Mouse (Mus musculus) NIH3T3 (cell line): ENCODE data around the gene Aanat.
"Not testable (repeated sequence)": the region's sequence is repeated elsewhere in the genome, so short reads cannot be mapped to it uniquely, and the experiment has no call there.

Experiments used
- DNase-seq: peaks from one replicate; pipeline ENCODE4 v3.0.0-alpha.2; 2012; ENCODE audit warnings: low read depth

Gene Aanat

GRCm38 (mm10) chr11:116611168-116611567, 24.9 kb downstream of the Aanat start:
- not testable (repeated sequence) for DNase-seq

DNA sequence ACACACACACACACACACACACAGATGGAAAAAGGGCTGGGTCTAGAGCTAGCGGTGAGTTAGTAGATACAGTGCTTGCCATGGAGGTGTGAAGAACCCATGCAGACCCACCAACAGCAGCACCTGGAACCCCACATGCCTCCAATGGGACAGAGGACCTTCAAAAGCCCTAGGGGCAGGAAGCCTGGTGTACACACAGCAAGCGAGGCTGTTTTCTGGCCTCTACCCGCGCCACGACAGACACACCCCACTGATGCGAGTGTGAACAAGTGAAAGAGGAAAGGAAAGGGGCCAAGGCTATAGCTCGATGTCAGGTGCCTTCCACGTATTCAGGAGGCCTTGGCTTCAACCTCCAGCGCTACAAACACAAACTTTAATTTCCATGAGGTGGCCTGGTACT, 25.7 kb downstream of the Aanat start:
- DNase-seq = no peak

GRCm38 (mm10) chr11:116612554-116612953, 26.3 kb downstream of the Aanat start:
- no peak for DNase-seq

DNA sequence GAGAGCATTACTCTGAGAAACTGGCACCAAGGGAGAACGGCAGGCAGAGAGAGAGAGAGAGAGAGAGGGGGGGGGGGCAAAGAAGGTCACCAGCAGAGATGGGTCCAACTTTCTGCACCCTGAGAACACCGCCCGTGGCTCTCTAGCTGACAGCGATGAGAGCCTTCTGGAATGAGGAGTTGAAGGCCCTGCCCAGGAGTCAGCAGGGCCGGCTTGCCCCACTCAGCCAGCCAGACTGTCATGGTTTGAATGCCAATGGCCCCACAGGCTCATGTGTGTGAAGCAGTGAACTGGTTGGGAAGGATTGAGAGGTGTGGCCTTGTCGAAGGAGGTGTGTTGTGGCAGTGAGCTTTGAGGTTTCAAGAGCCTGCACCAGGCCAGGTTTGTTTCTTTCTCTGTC, 27.0 kb downstream of the Aanat start:
- no peak for DNase-seq

DNA sequence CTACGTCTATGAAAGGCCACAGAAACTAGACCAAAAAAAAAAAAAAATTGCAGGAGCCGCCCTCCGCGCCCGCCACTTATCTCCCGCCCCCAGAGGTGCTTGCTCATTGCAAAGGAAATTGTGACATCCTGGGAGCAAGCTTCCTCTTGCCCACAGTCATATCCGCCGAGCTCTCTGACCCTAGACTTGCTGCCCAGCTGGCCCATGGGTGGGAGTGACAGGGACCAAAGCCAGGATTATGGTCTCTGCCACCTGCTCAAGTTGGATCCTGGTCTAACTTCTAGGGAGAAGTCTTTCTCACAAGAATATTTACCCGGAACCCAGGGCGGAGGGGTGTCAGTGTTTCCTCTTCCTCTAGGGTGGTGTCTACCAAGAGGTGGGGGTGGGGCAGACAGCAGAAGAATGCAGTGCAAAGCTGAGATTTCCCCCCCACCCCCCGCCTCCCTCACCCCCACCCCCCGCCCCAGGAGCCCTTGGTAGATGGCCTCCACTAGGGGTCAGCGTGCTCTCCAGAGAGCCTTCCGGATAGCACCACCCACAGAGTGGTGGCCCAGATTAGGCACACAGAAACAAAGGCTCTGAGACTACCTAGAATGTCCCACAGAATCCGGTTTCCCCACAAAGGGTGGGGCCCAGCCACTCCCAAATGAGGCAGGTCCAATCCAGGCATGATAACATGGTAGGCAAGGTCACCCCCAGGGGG, 29.7 kb downstream of the Aanat start:
- peak; percentile 37 for DNase-seq

DNA sequence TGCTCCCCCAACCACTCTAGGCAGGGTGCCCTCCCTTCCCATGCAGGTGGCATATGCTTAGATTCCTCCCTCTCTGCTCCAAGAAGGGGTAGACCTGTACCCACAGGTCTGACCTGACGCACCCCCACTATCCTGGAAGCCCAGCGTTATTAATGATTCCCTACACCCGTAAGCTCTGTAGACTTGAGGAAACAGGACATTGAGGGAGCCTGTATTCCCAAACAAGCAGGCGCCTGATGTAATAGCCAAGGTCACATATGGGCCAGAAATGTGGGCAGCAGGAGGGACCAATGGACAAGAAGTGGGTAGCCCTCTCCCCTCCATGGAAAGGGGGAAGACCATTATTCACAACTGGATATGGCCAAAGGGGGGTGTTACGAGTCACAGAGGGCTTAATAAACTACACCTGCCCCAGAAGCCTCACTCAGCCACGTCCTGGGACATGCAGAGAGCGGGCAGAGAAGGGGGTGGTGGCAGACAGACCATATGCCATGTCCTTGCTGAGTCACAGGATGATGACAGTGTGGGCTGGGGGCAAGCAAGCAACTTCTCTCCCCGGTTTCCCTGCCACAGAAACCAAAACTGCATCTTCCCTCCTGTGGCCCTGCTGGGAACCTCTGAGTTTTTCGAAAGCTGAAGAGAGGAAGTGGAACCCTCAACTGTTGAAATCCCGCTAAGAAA, 30.3 kb downstream of the Aanat start:
- peak; percentile 18 for DNase-seq

GRCm38 (mm10) chr11:116617641-116618040, 31.4 kb downstream of the Aanat start:
- peak; percentile 86 for DNase-seq

- DNase-seq = no peak
These were observed 32.4 kb downstream of the Aanat start for GRCm38 (mm10) chr11:116618666-116619065.

DNA sequence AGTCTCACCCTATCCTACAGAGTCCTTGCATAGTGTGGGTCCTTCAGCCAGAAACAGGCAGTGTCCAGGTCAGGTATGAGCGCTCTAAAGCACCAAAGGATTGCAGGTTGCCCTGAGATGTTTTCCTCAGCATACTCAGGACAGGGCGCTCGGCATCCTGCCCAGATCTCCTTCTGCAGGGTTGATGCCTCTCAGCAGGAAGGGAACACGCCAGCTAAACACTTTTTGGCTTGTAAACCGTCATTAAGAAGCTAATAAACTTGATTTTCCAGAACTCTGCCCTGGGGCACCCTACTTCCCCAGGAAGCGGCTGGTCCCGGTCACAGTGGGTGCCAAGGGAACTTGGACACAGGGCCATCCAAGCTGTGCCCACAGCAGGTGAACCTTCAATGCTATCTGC, 32.9 kb downstream of the Aanat start:
- DNase-seq = no peak

DNA sequence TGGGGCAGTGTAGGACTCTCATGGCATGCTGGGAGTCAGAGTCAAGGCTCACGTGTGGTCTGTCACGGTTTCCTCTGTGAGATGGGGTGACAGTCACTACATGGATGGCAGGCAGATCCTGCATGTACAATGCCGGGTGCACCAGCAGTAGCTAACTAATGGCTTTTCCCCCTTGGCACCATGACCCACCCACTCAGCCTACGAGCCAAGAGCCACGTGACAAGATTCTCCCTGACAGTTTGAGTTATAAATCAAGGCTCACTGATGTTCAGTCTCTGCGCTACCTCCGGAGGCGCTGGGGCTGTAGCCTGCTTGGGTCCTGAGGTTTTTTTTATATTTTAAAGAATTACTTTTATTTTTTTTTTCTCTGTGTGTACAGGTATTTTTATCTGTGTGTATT, 33.3 kb downstream of the Aanat start:
- DNase-seq = no peak

DNA sequence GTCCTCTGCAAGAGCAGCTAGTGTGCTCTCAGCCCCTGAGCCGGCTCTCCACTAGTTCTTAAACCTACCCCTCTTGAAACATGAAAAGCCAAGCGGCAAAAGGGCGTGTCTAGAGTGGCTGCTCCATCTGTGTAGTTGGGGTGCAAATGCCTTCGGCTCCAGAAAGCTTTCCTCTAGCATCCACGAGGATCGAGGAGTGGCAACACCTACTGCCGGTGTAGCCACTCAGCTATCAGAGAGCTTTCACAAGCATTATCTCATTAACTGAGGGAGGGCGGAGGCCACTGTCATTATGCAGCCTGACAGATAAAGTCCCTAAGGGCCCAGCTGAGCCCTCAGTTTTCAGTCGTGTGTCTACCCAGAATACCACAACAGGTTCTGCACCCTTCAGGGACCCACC, 33.8 kb downstream of the Aanat start:
- DNase-seq = no peak

DNA sequence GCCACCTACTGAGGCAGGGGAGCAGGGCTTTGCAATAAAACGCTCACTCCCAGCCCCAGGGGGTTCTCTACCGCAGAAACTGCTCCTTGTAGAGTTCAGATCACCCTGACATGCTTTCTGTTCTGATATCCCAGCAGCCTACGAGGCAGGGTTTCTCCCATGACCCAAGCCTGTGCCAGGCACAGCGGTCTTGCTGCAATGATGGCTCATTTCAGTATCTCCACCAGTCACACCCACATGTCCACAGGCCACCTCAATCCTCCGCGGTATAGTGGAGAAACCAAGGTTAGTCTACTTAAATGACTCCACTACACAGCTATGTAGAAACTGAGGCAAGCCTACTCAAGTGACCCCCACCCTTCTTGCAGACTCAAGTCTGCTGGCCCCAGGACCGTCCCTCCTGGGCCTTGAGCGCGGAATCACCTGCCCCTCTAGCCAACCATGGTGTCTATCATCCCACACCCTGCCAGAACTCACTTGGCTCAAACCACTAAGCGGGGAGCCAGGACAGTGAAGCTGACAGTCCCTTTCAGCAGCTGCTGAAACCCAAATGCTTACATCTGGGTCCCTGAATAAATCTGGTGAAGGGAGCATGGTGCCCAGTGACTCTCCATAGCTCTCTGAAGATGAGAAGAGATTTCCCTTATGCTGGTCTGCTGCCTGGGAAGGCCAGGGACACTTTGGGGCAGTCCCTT, 34.5 kb downstream of the Aanat start:
- DNase-seq = no peak

- peak; percentile 90 for DNase-seq
These were observed 35.0 kb downstream of the Aanat start for GRCm38 (mm10) chr11:116621258-116621704.

- peak; percentile 42 for DNase-seq
These were observed 37.3 kb downstream of the Aanat start for GRCm38 (mm10) chr11:116623281-116624124.

- DNase-seq = peak; percentile 90
These were observed 38.0 kb downstream of the Aanat start for GRCm38 (mm10) chr11:116624131-116624832.

DNA sequence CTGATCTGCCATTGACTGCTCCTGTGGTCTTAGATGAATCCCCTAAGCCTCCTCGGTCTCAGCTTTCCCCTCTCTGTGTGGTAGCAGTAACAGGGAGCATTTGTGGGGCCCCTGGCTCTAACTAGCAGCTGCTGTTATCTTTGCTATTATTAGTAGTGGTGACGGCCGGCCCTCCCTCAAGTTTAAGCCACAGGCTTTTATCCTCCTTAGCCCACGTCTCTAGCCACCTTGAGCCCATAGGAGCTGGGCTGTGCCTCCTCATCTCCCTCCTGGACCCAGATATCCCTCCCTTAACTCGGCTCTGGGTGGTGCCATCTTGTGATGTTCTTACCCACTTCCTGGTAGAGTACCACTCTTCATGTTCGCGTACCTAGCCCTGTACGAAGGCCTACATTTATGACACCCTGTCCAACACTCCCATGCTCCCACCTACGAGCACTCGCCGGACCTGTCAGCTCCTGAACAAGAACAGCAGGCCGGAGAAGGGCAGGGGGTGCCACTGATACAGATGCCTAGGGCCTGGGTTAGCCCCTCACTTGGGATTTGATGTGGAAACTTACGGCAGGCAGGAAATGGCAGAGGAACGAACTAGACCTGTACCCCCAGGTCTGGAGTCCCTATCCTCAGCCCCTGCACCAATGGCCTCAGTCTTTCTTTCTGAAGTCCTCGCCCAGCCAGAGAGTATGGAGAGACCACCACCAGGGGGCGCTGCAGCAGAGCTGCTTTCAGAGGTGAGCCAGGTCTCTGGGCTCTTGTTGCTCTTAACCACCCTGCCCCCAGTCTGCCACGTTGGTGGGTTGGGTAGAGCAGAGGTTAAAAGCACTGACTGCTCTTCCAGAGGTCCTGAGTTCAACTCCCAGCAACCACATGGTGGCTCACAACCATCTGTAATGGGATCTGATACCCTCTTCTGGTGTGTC, 39.1 kb downstream of the Aanat start:
- DNase-seq = peak; percentile 59

DNA sequence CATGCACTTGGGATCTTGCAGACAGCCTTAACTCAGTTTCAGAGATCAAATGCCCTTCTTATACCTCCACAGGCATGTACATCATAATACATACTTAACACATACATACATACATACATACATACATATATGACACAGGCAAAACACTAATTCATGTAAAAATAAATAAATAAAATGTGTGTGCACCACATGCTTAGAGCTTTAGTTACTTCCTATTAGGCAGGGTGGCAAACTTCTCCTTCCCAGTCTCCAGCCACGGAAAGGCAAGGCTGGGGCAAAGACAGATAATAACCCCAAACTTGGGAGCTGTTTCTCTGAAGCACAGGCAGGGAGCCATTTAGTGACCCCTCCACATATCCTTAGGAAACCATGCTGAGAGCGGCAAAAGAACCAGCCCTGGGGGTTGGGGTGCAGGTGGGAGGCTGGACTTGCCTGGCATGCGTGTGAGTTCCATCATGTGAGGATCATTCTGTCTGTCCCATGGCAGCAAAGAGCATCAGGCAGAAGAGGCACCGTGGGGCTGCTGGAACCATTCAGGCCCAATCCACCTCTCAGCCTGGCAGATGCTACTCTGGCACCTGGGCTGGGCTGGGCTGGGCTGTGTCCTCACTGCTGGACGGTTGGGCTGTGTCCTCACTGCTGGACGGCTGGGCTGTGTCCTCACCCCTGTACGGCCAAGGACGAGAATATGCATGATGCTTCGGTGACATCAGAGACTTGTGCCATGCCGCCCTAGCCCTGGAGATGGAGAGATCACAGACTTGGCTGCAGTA, 40.3 kb downstream of the Aanat start, which contains the start of gene Rhbdf2:
Rhbdf2 (minus strand) TSS at position 721 of the 773 bp plus-strand sequence.
- no peak for DNase-seq

- DNase-seq = peak; percentile 73
These were observed 41.1 kb downstream of the Aanat start for GRCm38 (mm10) chr11:116627072-116628020.
